Mouse (Mus musculus): ENCODE results near the gene Gm13871. TPM values are rescaled to one million over a fixed set of nuclear protein-coding genes. Genes with fewer than 3 reads are reported as not detected.
"Not testable (repeated sequence)": the region's sequence is repeated elsewhere in the genome, so short reads cannot be mapped to it uniquely, and the experiment has no call there.

Gene Gm13871
- polyA plus RNA-seq (2012; rRNA removed) (not detected in 2 replicates), polyA plus RNA-seq (2014; fragmentation: Nextera tagmentation; extraction: Ambion mirVana) (not detected in 2 replicates)

DNA sequence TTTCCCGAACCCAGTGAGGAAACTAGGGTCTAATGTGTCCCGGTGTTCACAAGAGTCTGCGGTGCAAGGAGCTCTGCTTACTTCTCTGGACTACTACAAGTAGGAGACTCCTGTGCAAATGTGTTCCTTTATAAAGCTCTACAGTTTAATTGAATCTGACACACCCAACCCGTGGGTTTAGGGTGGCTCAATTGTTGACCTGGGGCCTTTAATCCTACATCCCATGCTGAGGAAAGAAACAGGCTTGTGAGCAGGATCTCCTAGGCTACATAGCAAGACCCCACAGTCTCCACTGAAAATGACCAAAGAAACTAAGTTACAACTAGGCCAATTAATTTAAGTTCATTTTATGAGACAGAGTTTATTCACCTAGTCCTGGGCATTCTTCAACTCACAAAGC lies at the start of gene Gm13871:
Gm13871 (minus strand) TSS at position 101 of the 400 bp plus-strand sequence.
- WGBS: no CpG with 5 or more reads among the region's 4 CpGs

DNA sequence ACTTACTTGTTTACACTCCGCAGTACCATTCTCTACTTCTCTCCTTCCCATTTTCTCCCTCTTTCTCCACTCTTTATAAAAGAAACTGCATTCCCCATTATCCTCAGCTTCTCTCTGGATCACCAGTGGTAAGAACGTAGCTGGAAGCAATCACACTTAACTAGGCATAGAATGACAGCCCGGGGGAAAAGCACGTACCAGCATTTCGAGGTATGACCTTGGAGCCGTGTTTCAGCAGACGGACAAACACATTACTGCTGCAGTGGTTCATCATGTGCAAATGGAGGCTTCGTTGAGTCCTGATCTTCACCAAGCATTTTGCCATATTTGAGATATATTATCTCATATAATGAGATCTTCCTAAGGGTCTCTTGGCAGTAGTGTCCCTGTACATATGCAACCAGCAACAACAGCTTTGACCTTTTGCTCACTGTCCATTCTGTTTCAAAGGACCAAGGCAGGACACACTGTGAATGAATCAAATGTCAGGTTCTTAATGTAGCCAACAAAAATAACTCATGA lies 44.7 kb upstream of the Gm13871 start, which contains the start of gene 2310002L09Rik:
2310002L09Rik (minus strand) TSS at position 472 of the 522 bp plus-strand sequence.
- no peak for ATAC-seq (ENCODE audit: low FRiP score, low read depth)
- H3K27ac ChIP-seq (replicated peaks; ENCODE audit: low read depth, low read length): no peak within 1 kb of the TSS
- no peak for TF ChIP-seq POLR2A (IDR thresholded peaks at IDR 0.05; ENCODE audit: borderline replicate concordance, extremely low read depth, insufficient read depth, insufficient read length)
- no peak within 1 kb of the TSS for H3K4me2 ChIP-seq (replicated peaks; ENCODE audit: low read depth, low read length, severe bottlenecking)
- H3K36me3 ChIP-seq (ENCODE audit: control insufficient read depth, insufficient read depth, low read length): no peaks in the 10 kb centered on the region
- no peaks in the 10 kb centered on the region for H3K4me1 ChIP-seq (ENCODE audit: control insufficient read depth, insufficient read depth, low read length)
- no peaks in the 10 kb centered on the region for H3K9me3 ChIP-seq (ENCODE audit: control insufficient read depth, low read length)
- no peak within 1 kb of the TSS for H3K9ac ChIP-seq (ENCODE audit: low read depth, low read length, severe bottlenecking)
- no peak within 1 kb of the TSS for H3K4me3 ChIP-seq (replicated peaks; ENCODE audit: low read length)
- WGBS: 70% methylated on average over 8 of the region's 8 CpGs
- H3K27me3 ChIP-seq (ENCODE audit: control insufficient read depth, insufficient read depth, low read length): no peaks in the 10 kb centered on the region
- DNase-seq (ENCODE audit: low spot score): no peak

More for the DNA sequence above, at the start of gene Gm13871:
- not testable (repeated sequence) for H3K9ac ChIP-seq (ENCODE audit: low read depth, low read length, severe bottlenecking); H3K27ac ChIP-seq (replicated peaks; ENCODE audit: low read depth, low read length); DNase-seq (ENCODE audit: low spot score); ATAC-seq (ENCODE audit: low FRiP score, low read depth); H3K27me3 ChIP-seq (ENCODE audit: control insufficient read depth, insufficient read depth, low read length); H3K4me3 ChIP-seq (replicated peaks; ENCODE audit: low read length); H3K36me3 ChIP-seq (ENCODE audit: control insufficient read depth, insufficient read depth, low read length); H3K9me3 ChIP-seq (ENCODE audit: control insufficient read depth, low read length); H3K4me1 ChIP-seq (ENCODE audit: control insufficient read depth, insufficient read depth, low read length); H3K4me2 ChIP-seq (replicated peaks; ENCODE audit: low read depth, low read length, severe bottlenecking)

DNA sequence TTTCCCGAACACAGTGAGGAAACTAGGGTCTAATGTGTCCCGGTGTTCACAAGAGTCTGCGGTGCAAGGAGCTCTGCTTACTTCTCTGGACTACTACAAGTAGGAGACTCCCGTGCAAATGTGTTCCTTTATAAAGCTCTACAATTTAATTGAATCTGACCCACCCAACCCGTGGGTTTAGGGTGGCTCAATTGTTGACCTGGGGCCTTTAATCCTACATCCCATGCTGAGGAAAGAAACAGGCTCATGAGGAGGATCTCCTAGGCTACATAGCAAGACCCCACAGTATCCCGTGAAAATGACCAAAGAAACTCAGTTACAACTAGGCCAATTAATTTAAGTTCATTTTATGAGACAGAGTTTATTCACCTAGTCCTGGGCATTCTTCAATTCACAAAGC lies 14.9 kb upstream of the Gm13871 start, which contains the start of gene Gm11756:
Gm11756 (minus strand) TSS at position 101 of the 400 bp plus-strand sequence.
- not testable (repeated sequence) for H3K9ac ChIP-seq (ENCODE audit: low read depth, low read length, severe bottlenecking); ATAC-seq (ENCODE audit: low FRiP score, low read depth); H3K4me2 ChIP-seq (replicated peaks; ENCODE audit: low read depth, low read length, severe bottlenecking); H3K27ac ChIP-seq (replicated peaks; ENCODE audit: low read depth, low read length); H3K36me3 ChIP-seq (ENCODE audit: control insufficient read depth, insufficient read depth, low read length); H3K4me3 ChIP-seq (replicated peaks; ENCODE audit: low read length); H3K4me1 ChIP-seq (ENCODE audit: control insufficient read depth, insufficient read depth, low read length); DNase-seq (ENCODE audit: low spot score); H3K27me3 ChIP-seq (ENCODE audit: control insufficient read depth, insufficient read depth, low read length); H3K9me3 ChIP-seq (ENCODE audit: control insufficient read depth, low read length)
- 82% methylated on average over 6 of the region's 6 CpGs for WGBS

DNA sequence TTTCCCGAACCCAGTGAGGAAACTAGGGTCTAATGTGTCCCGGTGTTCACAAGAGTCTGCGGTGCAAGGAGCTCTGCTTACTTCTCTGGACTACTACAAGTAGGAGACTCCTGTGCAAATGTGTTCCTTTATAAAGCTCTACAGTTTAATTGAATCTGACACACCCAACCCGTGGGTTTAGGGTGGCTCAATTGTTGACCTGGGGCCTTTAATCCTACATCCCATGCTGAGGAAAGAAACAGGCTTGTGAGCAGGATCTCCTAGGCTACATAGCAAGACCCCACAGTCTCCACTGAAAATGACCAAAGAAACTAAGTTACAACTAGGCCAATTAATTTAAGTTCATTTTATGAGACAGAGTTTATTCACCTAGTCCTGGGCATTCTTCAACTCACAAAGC lies 14.7 kb downstream of the Gm13871 start, which contains the start of gene Gm11757:
Gm11757 (minus strand) TSS at position 101 of the 400 bp plus-strand sequence.
- H3K9me3 ChIP-seq (ENCODE audit: control insufficient read depth, low read length); H3K4me3 ChIP-seq (replicated peaks; ENCODE audit: low read length); H3K27ac ChIP-seq (replicated peaks; ENCODE audit: low read depth, low read length); H3K4me2 ChIP-seq (replicated peaks; ENCODE audit: low read depth, low read length, severe bottlenecking); H3K36me3 ChIP-seq (ENCODE audit: control insufficient read depth, insufficient read depth, low read length); H3K27me3 ChIP-seq (ENCODE audit: control insufficient read depth, insufficient read depth, low read length); ATAC-seq (ENCODE audit: low FRiP score, low read depth); H3K4me1 ChIP-seq (ENCODE audit: control insufficient read depth, insufficient read depth, low read length); H3K9ac ChIP-seq (ENCODE audit: low read depth, low read length, severe bottlenecking); DNase-seq (ENCODE audit: low spot score): not testable (repeated sequence)
- WGBS: no CpG with 5 or more reads among the region's 4 CpGs

DNA sequence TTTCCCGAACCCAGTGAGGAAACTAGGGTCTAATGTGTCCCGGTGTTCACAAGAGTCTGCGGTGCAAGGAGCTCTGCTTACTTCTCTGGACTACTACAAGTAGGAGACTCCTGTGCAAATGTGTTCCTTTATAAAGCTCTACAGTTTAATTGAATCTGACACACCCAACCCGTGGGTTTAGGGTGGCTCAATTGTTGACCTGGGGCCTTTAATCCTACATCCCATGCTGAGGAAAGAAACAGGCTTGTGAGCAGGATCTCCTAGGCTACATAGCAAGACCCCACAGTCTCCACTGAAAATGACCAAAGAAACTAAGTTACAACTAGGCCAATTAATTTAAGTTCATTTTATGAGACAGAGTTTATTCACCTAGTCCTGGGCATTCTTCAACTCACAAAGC lies 29.6 kb downstream of the Gm13871 start, which contains the start of gene Gm11758:
Gm11758 (minus strand) TSS at position 101 of the 400 bp plus-strand sequence.
- ATAC-seq (ENCODE audit: low FRiP score, low read depth); H3K4me3 ChIP-seq (replicated peaks; ENCODE audit: low read length); DNase-seq (ENCODE audit: low spot score); H3K4me2 ChIP-seq (replicated peaks; ENCODE audit: low read depth, low read length, severe bottlenecking); H3K27me3 ChIP-seq (ENCODE audit: control insufficient read depth, insufficient read depth, low read length); H3K4me1 ChIP-seq (ENCODE audit: control insufficient read depth, insufficient read depth, low read length); H3K36me3 ChIP-seq (ENCODE audit: control insufficient read depth, insufficient read depth, low read length); H3K9ac ChIP-seq (ENCODE audit: low read depth, low read length, severe bottlenecking); H3K27ac ChIP-seq (replicated peaks; ENCODE audit: low read depth, low read length); H3K9me3 ChIP-seq (ENCODE audit: control insufficient read depth, low read length): not testable (repeated sequence)
- no CpG with 5 or more reads among the region's 4 CpGs for WGBS

Other genes starting within 250 kb of the Gm13871 start
- not detected in 2 replicates for gene Gm11239, start 237.6 kb downstream of the Gm13871 start, polyA plus RNA-seq (2012; rRNA removed)
- 0.18 TPM in 1 of 2 replicates, not detected in the other for gene Gm11239, start 237.6 kb downstream of the Gm13871 start, polyA plus RNA-seq (2014; fragmentation: Nextera tagmentation; extraction: Ambion mirVana)
- gene Gm428, start 222.4 kb downstream of the Gm13871 start, polyA plus RNA-seq (2012; rRNA removed): not detected in 2 replicates
- gene Gm428, start 222.4 kb downstream of the Gm13871 start, polyA plus RNA-seq (2014; fragmentation: Nextera tagmentation; extraction: Ambion mirVana): not detected in 2 replicates
- gene Rasef, start 115.0 kb downstream of the Gm13871 start, polyA plus RNA-seq (2012; rRNA removed): 0.56 and 0.60 TPM in 2 replicates
- 1.1 and 1.5 TPM in 2 replicates for gene Rasef, start 115.0 kb downstream of the Gm13871 start, polyA plus RNA-seq (2014; fragmentation: Nextera tagmentation; extraction: Ambion mirVana)
- not detected in 2 replicates for gene Gm11758, start 29.7 kb downstream of the Gm13871 start, polyA plus RNA-seq (2012; rRNA removed)
- gene Gm11758, start 29.7 kb downstream of the Gm13871 start, polyA plus RNA-seq (2014; fragmentation: Nextera tagmentation; extraction: Ambion mirVana): not detected in 2 replicates
- not detected in 2 replicates for gene Gm11757, start 14.8 kb downstream of the Gm13871 start, polyA plus RNA-seq (2012; rRNA removed)
- not detected in 2 replicates for gene Gm11757, start 14.8 kb downstream of the Gm13871 start, polyA plus RNA-seq (2014; fragmentation: Nextera tagmentation; extraction: Ambion mirVana)
- gene Gm11756, start 14.8 kb upstream of the Gm13871 start, polyA plus RNA-seq (2012; rRNA removed): 0.37 and 0.49 TPM in 2 replicates
- 0.15 and 0.28 TPM in 2 replicates for gene Gm11756, start 14.8 kb upstream of the Gm13871 start, polyA plus RNA-seq (2014; fragmentation: Nextera tagmentation; extraction: Ambion mirVana)
- 2.7 and 4.8 TPM in 2 replicates for gene 2310002L09Rik, start 44.9 kb upstream of the Gm13871 start, polyA plus RNA-seq (2012; rRNA removed)
- gene 2310002L09Rik, start 44.9 kb upstream of the Gm13871 start, polyA plus RNA-seq (2014; fragmentation: Nextera tagmentation; extraction: Ambion mirVana): 5.8 and 10.5 TPM in 2 replicates
- gene Frmd3, start 107.5 kb upstream of the Gm13871 start, polyA plus RNA-seq (2012; rRNA removed): 0.93 and 1.1 TPM in 2 replicates
- 2.4 and 3.1 TPM in 2 replicates for gene Frmd3, start 107.5 kb upstream of the Gm13871 start, polyA plus RNA-seq (2014; fragmentation: Nextera tagmentation; extraction: Ambion mirVana)

All from limb, embryonic 14.5 days (tissue).